Mouse (Mus musculus) CH12.LX (cell line): ENCODE measurements around the gene Atg3. TPM values are rescaled to one million over a fixed set of nuclear protein-coding genes. Genes with fewer than 3 reads are reported as not detected.
A peak's percentile ranks its signal among the peaks of the same experiment; 100 is the strongest.

ENCODE experiments used
- DNase-seq: peaks from one replicate; pipeline ENCODE4 v3.0.0-alpha.2; 2013; ENCODE audit errors: extremely low read depth
- H3K27ac ChIP-seq: 2 replicates; pipeline ENCODE4 v1.5.1; 2012; ENCODE audit warnings: low read depth, mild to moderate bottlenecking, control low read depth, moderate library complexity; ENCODE audit not compliant: insufficient read depth
- H3K27me3 ChIP-seq: replicated peaks from 2 replicates; pipeline ENCODE3; 2012; ENCODE audit warnings: inconsistent platforms
- H3K36me3 ChIP-seq, 2 experiments: replicated peaks in 1 of 2; 2 replicates each; pipeline versions ENCODE3 to v1.6.1; 2012; ENCODE audit warnings: inconsistent platforms in 1 of 2, low read length in 1 of 2, mild to moderate bottlenecking in 1 of 2, mixed read lengths in 1 of 2, moderate library complexity in 1 of 2; ENCODE audit not compliant: control insufficient read depth in 1 of 2, insufficient read depth in 1 of 2
- H3K4me1 ChIP-seq, 2 experiments: 2 replicates each; pipeline ENCODE4 v1.6.1; 2012; ENCODE audit warnings: inconsistent platforms in 1 of 2, moderate library complexity in 1 of 2; ENCODE audit not compliant: insufficient read depth in 2 of 2, control insufficient read depth in 1 of 2
- H3K4me2 ChIP-seq: 2 replicates; pipeline ENCODE4 v1.6.1; 2012; ENCODE audit warnings: low read depth, mild to moderate bottlenecking, control low read depth; ENCODE audit not compliant: poor library complexity, insufficient read depth, severe bottlenecking
- H3K4me3 ChIP-seq, 3 experiments: fragments of 150-350 bp in 1 of 3; sonication (generic) in 1 of 3; replicated peaks in 1 of 3; 2 replicates each; pipeline versions ENCODE3 to v1.5.1; 2011 to 2012; ENCODE audit warnings: low read depth in 2 of 3, low read length in 2 of 3, mild to moderate bottlenecking in 2 of 3, moderate library complexity in 2 of 3, control low read depth in 1 of 3, improper control_type of control experiment in 1 of 3, inconsistent platforms in 1 of 3, mixed read lengths in 1 of 3; ENCODE audit not compliant: poor library complexity in 1 of 3
- H3K79me2 ChIP-seq: replicated peaks from 2 replicates; pipeline ENCODE4 v1.6.1; 2012; ENCODE audit warnings: mild to moderate bottlenecking, moderate library complexity; ENCODE audit not compliant: control insufficient read depth, poor library complexity, insufficient read depth, severe bottlenecking; ENCODE audit errors: extremely low read depth
- H3K9ac ChIP-seq: 2 replicates; pipeline ENCODE4 v1.6.1; 2012; ENCODE audit warnings: low read depth, mild to moderate bottlenecking, control low read depth, moderate library complexity; ENCODE audit not compliant: insufficient read depth
- H3K9me3 ChIP-seq: replicated peaks from 2 replicates; pipeline ENCODE3; 2012; ENCODE audit warnings: low read length, inconsistent platforms, mixed read lengths
- BHLHE40 ChIP-seq: IDR thresholded peaks from 2 replicates; pipeline ENCODE4 v1.6.1; 2011; ENCODE audit warnings: mild to moderate bottlenecking, low read depth, low read length, improper control_type of control experiment
- CHD1 ChIP-seq: IDR thresholded peaks from 2 replicates; pipeline ENCODE4 v1.6.1; 2012; ENCODE audit warnings: low read depth, low read length, improper control_type of control experiment, inconsistent platforms
- CHD2 ChIP-seq: IDR thresholded peaks from 2 replicates; pipeline ENCODE4 v1.6.1; 2011; ENCODE audit warnings: low read length, improper control_type of control experiment
- CTCF ChIP-seq, 2 experiments: IDR thresholded peaks in 1 of 2; conservative IDR thresholded peaks in 1 of 2; 2 replicates each; pipeline ENCODE4 v1.5.1; 2011 to 2012; ENCODE audit warnings: low read depth in 2 of 2, low read length in 2 of 2, improper control_type of control experiment in 1 of 2, inconsistent platforms in 1 of 2, mild to moderate bottlenecking in 1 of 2, moderate library complexity in 1 of 2
- EP300 ChIP-seq: IDR thresholded peaks from 2 replicates; pipeline ENCODE4 v1.6.1; 2011; ENCODE audit warnings: low read length, improper control_type of control experiment
- ETS1 ChIP-seq: conservative IDR thresholded peaks from 2 replicates; pipeline ENCODE4 v1.6.1; 2012; ENCODE audit warnings: low read depth, mild to moderate bottlenecking, inconsistent platforms, low read length, improper control_type of control experiment, moderate library complexity
- GABPA ChIP-seq: IDR thresholded peaks from 2 replicates; pipeline ENCODE4 v1.6.1; 2012; ENCODE audit warnings: low read depth, low read length, improper control_type of control experiment, inconsistent platforms; ENCODE audit not compliant: insufficient replicate concordance
- HCFC1 ChIP-seq: IDR thresholded peaks from 2 replicates; pipeline ENCODE4 v1.6.1; 2012; ENCODE audit warnings: low read depth, mild to moderate bottlenecking, inconsistent platforms, low read length, improper control_type of control experiment
- IRF4 ChIP-seq: IDR thresholded peaks from 2 replicates; pipeline ENCODE4 v1.6.1; 2014; ENCODE audit warnings: low read depth, mild to moderate bottlenecking, inconsistent platforms, low read length, improper control_type of control experiment
- JUN ChIP-seq: IDR thresholded peaks from 2 replicates; pipeline ENCODE4 v1.6.1; 2011; ENCODE audit warnings: low read depth, mild to moderate bottlenecking, low read length, improper control_type of control experiment, moderate library complexity; ENCODE audit not compliant: insufficient read depth
- JUND ChIP-seq: conservative IDR thresholded peaks from 2 replicates; pipeline ENCODE4 v1.6.1; 2011; ENCODE audit warnings: low read depth, low read length, improper control_type of control experiment
- KAT2A ChIP-seq: IDR thresholded peaks from 2 replicates; pipeline ENCODE4 v1.6.1; 2012; ENCODE audit warnings: low read length, improper control_type of control experiment, inconsistent platforms; ENCODE audit not compliant: insufficient replicate concordance
- MAFK ChIP-seq: IDR thresholded peaks from 2 replicates; pipeline ENCODE4 v1.6.1; 2011; ENCODE audit warnings: low read length, improper control_type of control experiment; ENCODE audit not compliant: insufficient replicate concordance
- MAX ChIP-seq: IDR thresholded peaks from 2 replicates; pipeline ENCODE4 v1.6.1; 2011; ENCODE audit warnings: low read length, improper control_type of control experiment
- MAZ ChIP-seq: IDR thresholded peaks from 2 replicates; pipeline ENCODE4 v1.6.1; 2012; ENCODE audit warnings: low read depth, mild to moderate bottlenecking, inconsistent platforms, low read length, improper control_type of control experiment, moderate library complexity
- MEF2A ChIP-seq: IDR thresholded peaks from 2 replicates; pipeline ENCODE4 v1.6.1; 2014; ENCODE audit warnings: low read depth, mild to moderate bottlenecking, inconsistent platforms, low read length, improper control_type of control experiment, borderline replicate concordance
- NRF1 ChIP-seq: IDR thresholded peaks from 2 replicates; pipeline ENCODE4 v1.6.1; 2014; ENCODE audit warnings: low read depth, mild to moderate bottlenecking, inconsistent platforms, low read length, improper control_type of control experiment, moderate library complexity
- PAX5 ChIP-seq: IDR thresholded peaks from 2 replicates; pipeline ENCODE4 v1.6.1; 2012; ENCODE audit warnings: low read length, inconsistent platforms, mixed read lengths
- POLR2A ChIP-seq: IDR thresholded peaks from 2 replicates; pipeline ENCODE4 v1.6.1; 2011; ENCODE audit warnings: low read depth, mild to moderate bottlenecking, improper control_type of control experiment, low read length
- POLR2AphosphoS2 ChIP-seq: IDR thresholded peaks from 2 replicates; pipeline ENCODE4 v1.6.1; 2011; ENCODE audit warnings: low read depth, low read length, improper control_type of control experiment
- RAD21 ChIP-seq: IDR thresholded peaks from 2 replicates; pipeline ENCODE4 v1.6.1; 2011; ENCODE audit warnings: low read depth, mild to moderate bottlenecking, low read length, improper control_type of control experiment, moderate library complexity
- SIN3A ChIP-seq: IDR thresholded peaks from 2 replicates; pipeline ENCODE4 v1.6.1; 2012; ENCODE audit warnings: low read length, improper control_type of control experiment, inconsistent platforms
- SMC3 ChIP-seq: IDR thresholded peaks from 2 replicates; pipeline ENCODE4 v1.6.1; 2011; ENCODE audit warnings: low read depth, low read length, improper control_type of control experiment
- TBP ChIP-seq: conservative IDR thresholded peaks from 2 replicates; pipeline ENCODE4 v1.6.1; 2011; ENCODE audit warnings: low read depth, low read length, improper control_type of control experiment
- TCF12 ChIP-seq: IDR thresholded peaks from 2 replicates; pipeline ENCODE4 v1.6.1; 2014; ENCODE audit warnings: low read depth, mild to moderate bottlenecking, inconsistent platforms, low read length, improper control_type of control experiment
- UBTF ChIP-seq: IDR thresholded peaks from 2 replicates; pipeline ENCODE4 v1.6.1; 2012; ENCODE audit warnings: low read depth, mild to moderate bottlenecking, inconsistent platforms, low read length, improper control_type of control experiment, moderate library complexity
- USF1 ChIP-seq: IDR thresholded peaks from 2 replicates; pipeline ENCODE4 v1.6.1; 2014; ENCODE audit warnings: low read depth, mild to moderate bottlenecking, inconsistent platforms, low read length, improper control_type of control experiment
- USF2 ChIP-seq: conservative IDR thresholded peaks from 2 replicates; pipeline ENCODE4 v1.6.1; 2011; ENCODE audit warnings: low read depth, low read length, improper control_type of control experiment
- ZKSCAN1 ChIP-seq: IDR thresholded peaks from 2 replicates; pipeline ENCODE4 v1.6.1; 2012; ENCODE audit warnings: low read depth, inconsistent platforms, low read length, improper control_type of control experiment, borderline replicate concordance
- ZMIZ1 ChIP-seq: IDR thresholded peaks from 2 replicates; pipeline ENCODE4 v1.6.1; 2012; ENCODE audit warnings: low read depth, mild to moderate bottlenecking, inconsistent platforms, low read length, improper control_type of control experiment
- ZNF384 ChIP-seq: IDR thresholded peaks from 2 replicates; pipeline ENCODE4 v1.6.1; 2012; ENCODE audit warnings: low read depth, low read length, improper control_type of control experiment, inconsistent platforms
- dilution Hi-C: fragments of 300-500 bp; cut with MboI; formaldehyde crosslinking; loops from 2 replicates; pipeline ENCODE4 v1.14.3; 2020; ENCODE audit warnings: low sequenced_read_pairs; ENCODE audit not compliant: extremely low pct_unique_long_range_greater_than_20kb, extremely low pct_ligation_motif_present
- in situ Hi-C: fragments of 300-500 bp; cut with MboI; formaldehyde crosslinking; loops from 3 replicates; pipeline ENCODE4 v1.14.3; 2019; ENCODE audit warnings: low sequenced_read_pairs, low pct_ligation_motif_present, low pct_unique_long_range_greater_than_20kb, mixed read lengths
- polyA plus RNA-seq: library from polyadenylated mRNA; unstranded; fragments of >175 nt; gene quantifications from 2 replicates; pipeline ENCODE4 v1.2.1, GENCODE M21; 2012; ENCODE audit warnings: low read depth; ENCODE audit not compliant: insufficient read length
- total RNA-seq, 2 experiments: library from RNA; depleted of rRNA; stranded (reverse); fragments of 300-350 nt in 1 of 2; fragments of >200 nt in 1 of 2; gene quantifications; 2 replicates each; pipeline ENCODE4 v1.2.3; 2012 to 2014

Atg3 gene
- total and polyA plus RNA-seq, 3 experiments, result 27.6 to 67.5 (median 43.0) TPM

- Histone ChIP-seq H3K36me3 (no peaks in the 10 kb centered on the region), H3K9me3 (no peaks in the 10 kb centered on the region), H3K27ac (no peak overlapping the region), H3K4me2 (no peak overlapping the region), H3K4me1 (peaks cover 5 to 23% of the 10 kb centered on the region in 2 experiments; a peak in 3 of 4 replicates), H3K9ac (no peak overlapping the region), H3K4me3 (no peak overlapping the region), H3K79me2 (no peaks in the 10 kb centered on the region), H3K27me3 (no peaks in the 10 kb centered on the region)
- TF ChIP-seq BHLHE40 (no peak), CTCF (conservative IDR thresholded peaks at IDR 0.05 in 1 of 2, IDR thresholded peaks at IDR 0.05 in 1 of 2; ENCODE audit: low read depth in 2 of 2, low read length in 2 of 2) (no peak), KAT2A (no peak), SMC3 (no peak), RAD21 (no peak), USF1 (no peak), ETS1 (no peak), JUND (no peak), MEF2A (no peak), JUN (no peak), CHD2 (no peak), NRF1 (no peak), SIN3A (no peak), CHD1 (no peak), POLR2AphosphoS2 (no peak), PAX5 (no peak)
- dilution Hi-C loops, result no loop called here
- in situ Hi-C loops, result no loop called here
- DNase-seq, result no peak
Observed at GRCm38 (mm10) chr16:45127936-45128710, 30.5 kb upstream of the Atg3 start.

GRCm38 (mm10) chr16:45141711-45142110 lies 16.9 kb upstream of the Atg3 start:
- Histone ChIP-seq H3K4me3 (no peak overlapping the region), H3K9me3 (peaks cover 3% of the 10 kb centered on the region), H3K36me3 (peaks cover 49 to 65% of the 10 kb centered on the region in 2 experiments), H3K27me3 (no peaks in the 10 kb centered on the region)
- dilution Hi-C loops, result no loop called here
- no peak for TF ChIP-seq USF2
- TF ChIP-seq ZNF384, result no peak
- no peak for TF ChIP-seq IRF4
- TF ChIP-seq SMC3, result peak; percentile 53
- TF ChIP-seq BHLHE40, result no peak
- TF ChIP-seq POLR2A, result no peak
- TF ChIP-seq TCF12, result no peak
- no peak for TF ChIP-seq ETS1
- TF ChIP-seq MAX, result no peak
- peak in 1 of 2 experiments; percentile 48; a peak in 2 of 4 replicates for TF ChIP-seq CTCF (conservative IDR thresholded peaks at IDR 0.05 in 1 of 2, IDR thresholded peaks at IDR 0.05 in 1 of 2; ENCODE audit: low read depth in 2 of 2, low read length in 2 of 2)
- TF ChIP-seq ZKSCAN1, result no peak
- no peak for TF ChIP-seq ZMIZ1
- no peak for TF ChIP-seq HCFC1
- peak; percentile 15 for TF ChIP-seq RAD21
- no peak for TF ChIP-seq MEF2A
- no peak for TF ChIP-seq PAX5
- no peak for TF ChIP-seq TBP
- TF ChIP-seq UBTF, result no peak
- no peak for TF ChIP-seq USF1
- no peak for TF ChIP-seq EP300
- no peak for TF ChIP-seq CHD1
- TF ChIP-seq GABPA, result no peak
- no peak for TF ChIP-seq MAZ
- no peak for TF ChIP-seq POLR2AphosphoS2
- no peak for TF ChIP-seq MAFK
- TF ChIP-seq, all 38 proteins: peak for 3
- no peak overlapping the region for H3K4me2 ChIP-seq
- DNase-seq, result peak; percentile 31
- in situ Hi-C loops, result loop anchor here (5.0 kb wide), 1 partner anchor 44 kb away; no protein-coding TSS in a partner anchor
- H3K79me2 ChIP-seq, result no peaks in the 10 kb centered on the region
- H3K9ac ChIP-seq, result no peak overlapping the region
- peaks cover 0 to 27% of the 10 kb centered on the region in 2 experiments; a peak in 2 of 4 replicates for H3K4me1 ChIP-seq
- H3K27ac ChIP-seq, result no peak overlapping the region
